Mouse (Mus musculus): Measurements from ENCODE around the gene Dnajb3. TPM values are rescaled to one million over a fixed set of nuclear protein-coding genes. Genes with fewer than 3 reads are reported as not detected.

The Dnajb3 gene
- polyA plus RNA-seq, 1 experiment from 2014 or later = 8.0 TPM

DNA sequence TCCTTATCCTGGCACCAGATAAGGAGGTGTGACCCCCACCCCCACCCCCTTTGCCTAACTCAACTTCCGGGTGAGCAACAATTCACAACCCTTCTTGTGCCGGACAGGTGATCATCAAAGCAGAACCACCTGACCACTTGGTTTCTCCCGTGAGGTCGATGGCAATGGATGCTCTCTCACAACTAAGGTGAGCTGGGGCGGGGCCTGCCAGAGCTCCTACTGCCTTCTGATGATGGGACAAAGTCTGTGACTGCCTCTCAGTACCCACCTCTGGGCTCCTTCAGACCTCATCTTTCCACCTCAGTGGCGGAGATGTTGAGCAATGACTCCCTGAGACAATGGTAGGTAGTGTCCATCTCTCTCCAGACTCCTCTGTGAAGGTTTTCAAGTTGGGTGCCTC is 40.3 kb upstream of the Dnajb3 start:
- Histone ChIP-seq H3K36me3 (ENCODE audit: control insufficient read depth, insufficient read depth, low read length) (no peaks in the 10 kb centered on the region), H3K4me2 (ENCODE audit: low read depth, low read length) (no peak overlapping the region), H3K27ac (ENCODE audit: low read length) (no peak overlapping the region), H3K27me3 (replicated peaks; ENCODE audit: control insufficient read depth, insufficient read depth, low read length) (no peaks in the 10 kb centered on the region), H3K9me3 (ENCODE audit: control insufficient read depth, low read length) (peaks cover 60% of the 10 kb centered on the region), H3K4me3 (ENCODE audit: low read length) (no peak overlapping the region), H3K9ac (ENCODE audit: low read depth, low read length) (no peak overlapping the region), H3K4me1 (ENCODE audit: control insufficient read depth, insufficient read depth, low read length) (no peaks in the 10 kb centered on the region)
- peak; percentile 5; the same call in 1 of the 2 replicates for ATAC-seq
- 77% methylated on average over 6 of the region's 6 CpGs for WGBS

DNA sequence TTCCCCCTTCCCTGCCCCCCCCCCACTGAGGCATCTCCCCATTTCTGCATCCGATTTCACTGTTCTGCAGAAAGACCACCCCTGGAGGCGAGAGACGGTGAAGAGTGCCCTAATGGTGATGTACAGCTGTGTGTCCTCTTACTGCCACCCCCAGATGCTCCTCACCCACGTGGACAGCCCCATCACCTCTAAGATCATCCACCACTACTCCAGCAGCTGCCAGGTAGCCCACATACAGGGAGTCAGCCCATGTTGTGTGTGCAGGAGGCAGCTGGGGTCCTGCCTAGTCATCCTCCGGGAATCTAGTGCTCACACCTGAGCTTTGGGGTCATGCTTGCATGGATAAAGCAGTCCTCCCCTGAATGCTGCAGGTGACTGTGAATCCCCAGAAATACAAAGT is 38.3 kb upstream of the Dnajb3 start:
- Histone ChIP-seq H3K27ac (ENCODE audit: low read length) (no peak overlapping the region), H3K4me1 (ENCODE audit: control insufficient read depth, insufficient read depth, low read length) (no peaks in the 10 kb centered on the region), H3K9ac (ENCODE audit: low read depth, low read length) (no peak overlapping the region), H3K9me3 (ENCODE audit: control insufficient read depth, low read length) (peaks cover 51% of the 10 kb centered on the region), H3K4me3 (ENCODE audit: low read length) (no peak overlapping the region), H3K4me2 (ENCODE audit: low read depth, low read length) (no peak overlapping the region), H3K27me3 (replicated peaks; ENCODE audit: control insufficient read depth, insufficient read depth, low read length) (no peaks in the 10 kb centered on the region), H3K36me3 (ENCODE audit: control insufficient read depth, insufficient read depth, low read length) (no peaks in the 10 kb centered on the region)
- ATAC-seq = no peak
- 65% methylated on average over 5 of the region's 5 CpGs for WGBS

DNA sequence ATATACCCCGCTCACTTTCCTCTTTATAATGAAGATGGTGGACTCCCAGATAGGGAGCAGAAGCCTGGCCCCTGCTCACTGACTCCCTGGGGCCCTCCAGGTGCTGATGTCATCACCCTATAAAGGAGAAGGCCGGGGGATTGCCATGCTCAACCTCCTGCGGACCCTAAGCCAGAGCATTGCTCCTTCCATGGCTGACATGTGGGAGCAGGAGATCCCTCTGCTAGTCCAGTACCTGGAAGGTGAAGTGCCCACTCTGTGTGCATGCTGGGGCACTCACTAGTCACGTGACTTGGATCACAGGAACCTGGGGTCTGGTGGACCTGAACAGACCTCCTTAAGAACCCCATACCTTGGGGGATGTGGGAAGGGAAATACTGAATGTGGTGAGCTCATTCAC is 35.0 kb upstream of the Dnajb3 start:
- ATAC-seq = 0 out of 2 replicates have a peak, but pooled peaks have one; percentile 7
- WGBS = 72% methylated on average over 4 of the region's 4 CpGs
- H3K27me3 ChIP-seq (replicated peaks; ENCODE audit: control insufficient read depth, insufficient read depth, low read length) = no peaks in the 10 kb centered on the region
- no peaks in the 10 kb centered on the region for H3K4me1 ChIP-seq (ENCODE audit: control insufficient read depth, insufficient read depth, low read length)
- H3K4me3 ChIP-seq (ENCODE audit: low read length) = no peak overlapping the region
- peaks cover 66% of the 10 kb centered on the region for H3K9me3 ChIP-seq (ENCODE audit: control insufficient read depth, low read length)
- H3K9ac ChIP-seq (ENCODE audit: low read depth, low read length) = no peak overlapping the region
- no peak overlapping the region for H3K27ac ChIP-seq (ENCODE audit: low read length)
- no peaks in the 10 kb centered on the region for H3K36me3 ChIP-seq (ENCODE audit: control insufficient read depth, insufficient read depth, low read length)
- H3K4me2 ChIP-seq (ENCODE audit: low read depth, low read length) = no peak overlapping the region

DNA sequence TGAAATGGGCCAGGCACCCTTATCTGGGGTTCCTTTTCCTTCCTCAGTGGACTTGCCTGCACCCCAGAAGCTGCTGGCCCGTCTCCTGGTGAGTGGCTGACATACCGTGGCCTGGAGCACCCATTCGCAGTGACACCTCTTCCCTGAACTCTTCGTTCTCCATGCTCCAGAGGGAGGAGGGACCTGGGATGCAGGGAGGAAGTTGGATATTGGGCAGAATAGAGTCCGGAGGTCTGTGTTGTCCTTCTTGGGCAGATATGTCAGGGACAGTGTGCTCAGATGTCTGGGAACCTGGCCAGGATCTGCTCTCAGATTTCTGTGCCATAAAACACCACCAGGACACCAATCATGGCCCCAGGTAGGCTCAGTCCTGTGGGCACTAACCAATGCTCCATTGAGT is 34.5 kb upstream of the Dnajb3 start:
- H3K9ac ChIP-seq (ENCODE audit: low read depth, low read length) = no peak overlapping the region
- no peaks in the 10 kb centered on the region for H3K4me1 ChIP-seq (ENCODE audit: control insufficient read depth, insufficient read depth, low read length)
- 71% methylated on average over 5 of the region's 5 CpGs for WGBS
- peaks cover 67% of the 10 kb centered on the region for H3K9me3 ChIP-seq (ENCODE audit: control insufficient read depth, low read length)
- no peaks in the 10 kb centered on the region for H3K36me3 ChIP-seq (ENCODE audit: control insufficient read depth, insufficient read depth, low read length)
- no peak overlapping the region for H3K4me3 ChIP-seq (ENCODE audit: low read length)
- no peaks in the 10 kb centered on the region for H3K27me3 ChIP-seq (replicated peaks; ENCODE audit: control insufficient read depth, insufficient read depth, low read length)
- no peak for ATAC-seq
- no peak overlapping the region for H3K27ac ChIP-seq (ENCODE audit: low read length)
- no peak overlapping the region for H3K4me2 ChIP-seq (ENCODE audit: low read depth, low read length)

DNA sequence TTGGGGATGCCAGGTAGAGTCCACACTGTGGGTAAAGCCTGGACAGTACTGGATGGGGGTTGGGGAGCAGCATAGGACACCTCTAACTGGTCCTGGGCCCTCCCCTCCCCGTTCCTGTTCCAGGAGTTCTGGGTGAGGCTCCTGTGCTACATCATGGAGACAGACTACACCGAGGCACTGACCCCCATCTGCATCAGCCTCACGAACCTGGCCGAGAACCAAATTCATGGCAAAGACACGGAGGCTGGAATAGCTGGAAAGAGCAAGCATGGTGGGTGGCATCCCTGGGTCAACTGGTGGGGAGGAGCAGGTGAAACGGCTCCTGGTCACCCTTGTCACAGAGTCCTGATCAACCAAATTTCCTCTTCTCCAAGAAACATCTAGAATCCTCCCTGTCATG is 33.2 kb upstream of the Dnajb3 start:
- no peak for ATAC-seq
- H3K4me3 ChIP-seq (ENCODE audit: low read length) = no peak overlapping the region
- no peaks in the 10 kb centered on the region for H3K27me3 ChIP-seq (replicated peaks; ENCODE audit: control insufficient read depth, insufficient read depth, low read length)
- WGBS = 79% methylated on average over 6 of the region's 6 CpGs
- no peak overlapping the region for H3K9ac ChIP-seq (ENCODE audit: low read depth, low read length)
- H3K27ac ChIP-seq (ENCODE audit: low read length) = no peak overlapping the region
- no peaks in the 10 kb centered on the region for H3K4me1 ChIP-seq (ENCODE audit: control insufficient read depth, insufficient read depth, low read length)
- no peak overlapping the region for H3K4me2 ChIP-seq (ENCODE audit: low read depth, low read length)
- peaks cover 67% of the 10 kb centered on the region for H3K9me3 ChIP-seq (ENCODE audit: control insufficient read depth, low read length)
- H3K36me3 ChIP-seq (ENCODE audit: control insufficient read depth, insufficient read depth, low read length) = no peaks in the 10 kb centered on the region

DNA sequence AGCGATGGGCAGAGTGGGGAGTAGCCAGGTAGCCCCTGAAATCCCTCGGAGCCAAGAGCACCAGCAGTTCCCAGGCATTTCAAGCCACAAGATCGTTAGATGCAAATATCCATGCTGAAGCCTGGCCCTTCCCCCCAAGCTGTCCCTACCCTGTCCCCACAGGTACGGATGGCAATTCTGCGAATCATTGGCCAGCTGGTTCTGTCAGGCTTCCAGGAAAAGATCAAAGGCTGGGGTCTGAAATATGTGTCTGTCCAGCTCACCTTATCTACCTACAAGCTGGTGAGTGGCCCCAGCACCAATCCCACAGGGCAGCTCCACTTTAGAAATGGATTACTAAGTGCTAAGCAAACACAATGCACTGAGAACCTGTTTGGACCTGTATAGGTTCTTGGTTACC is 31.7 kb upstream of the Dnajb3 start:
- Histone ChIP-seq H3K27ac (ENCODE audit: low read length) (no peak overlapping the region), H3K36me3 (ENCODE audit: control insufficient read depth, insufficient read depth, low read length) (no peaks in the 10 kb centered on the region), H3K4me2 (ENCODE audit: low read depth, low read length) (no peak overlapping the region), H3K27me3 (replicated peaks; ENCODE audit: control insufficient read depth, insufficient read depth, low read length) (no peaks in the 10 kb centered on the region), H3K4me1 (ENCODE audit: control insufficient read depth, insufficient read depth, low read length) (no peaks in the 10 kb centered on the region), H3K9me3 (ENCODE audit: control insufficient read depth, low read length) (peaks cover 64% of the 10 kb centered on the region), H3K4me3 (ENCODE audit: low read length) (no peak overlapping the region), H3K9ac (ENCODE audit: low read depth, low read length) (no peak overlapping the region)
- ATAC-seq = no peak
- WGBS = 73% methylated on average over 5 of the region's 5 CpGs

DNA sequence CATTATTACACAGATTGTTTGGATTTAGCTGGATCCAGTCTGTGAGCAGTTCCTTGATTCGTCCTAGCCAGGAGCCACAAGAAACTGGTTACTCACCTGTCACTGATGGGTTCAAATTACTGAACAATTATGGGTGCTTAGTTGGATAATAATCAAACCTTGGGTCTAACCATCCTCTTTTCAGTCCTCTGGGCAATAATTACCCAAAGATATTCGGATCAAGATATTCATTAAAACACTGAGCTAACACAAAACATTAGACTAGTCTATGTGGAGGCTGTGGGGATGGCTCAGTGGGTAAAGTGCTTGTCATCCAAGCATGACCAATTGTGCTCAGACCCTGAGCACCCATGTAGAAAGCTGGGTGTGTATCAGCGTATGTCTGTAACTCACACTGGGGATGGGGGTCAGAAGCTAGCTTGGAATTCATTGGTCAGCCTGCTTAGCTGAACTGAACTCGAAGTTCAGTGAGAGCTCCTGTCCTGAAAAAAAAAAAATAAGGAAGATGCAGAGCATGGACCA is 30.4 kb upstream of the Dnajb3 start:
- Histone ChIP-seq H3K27me3 (replicated peaks; ENCODE audit: control insufficient read depth, insufficient read depth, low read length) (no peaks in the 10 kb centered on the region), H3K27ac (ENCODE audit: low read length) (no peak overlapping the region), H3K9ac (ENCODE audit: low read depth, low read length) (no peak overlapping the region), H3K36me3 (ENCODE audit: control insufficient read depth, insufficient read depth, low read length) (no peaks in the 10 kb centered on the region), H3K4me3 (ENCODE audit: low read length) (no peak overlapping the region), H3K9me3 (ENCODE audit: control insufficient read depth, low read length) (peaks cover 68% of the 10 kb centered on the region), H3K4me2 (ENCODE audit: low read depth, low read length) (no peak overlapping the region), H3K4me1 (ENCODE audit: control insufficient read depth, insufficient read depth, low read length) (no peaks in the 10 kb centered on the region)
- no peak for ATAC-seq
- 60% methylated on average over 4 of the region's 4 CpGs for WGBS

DNA sequence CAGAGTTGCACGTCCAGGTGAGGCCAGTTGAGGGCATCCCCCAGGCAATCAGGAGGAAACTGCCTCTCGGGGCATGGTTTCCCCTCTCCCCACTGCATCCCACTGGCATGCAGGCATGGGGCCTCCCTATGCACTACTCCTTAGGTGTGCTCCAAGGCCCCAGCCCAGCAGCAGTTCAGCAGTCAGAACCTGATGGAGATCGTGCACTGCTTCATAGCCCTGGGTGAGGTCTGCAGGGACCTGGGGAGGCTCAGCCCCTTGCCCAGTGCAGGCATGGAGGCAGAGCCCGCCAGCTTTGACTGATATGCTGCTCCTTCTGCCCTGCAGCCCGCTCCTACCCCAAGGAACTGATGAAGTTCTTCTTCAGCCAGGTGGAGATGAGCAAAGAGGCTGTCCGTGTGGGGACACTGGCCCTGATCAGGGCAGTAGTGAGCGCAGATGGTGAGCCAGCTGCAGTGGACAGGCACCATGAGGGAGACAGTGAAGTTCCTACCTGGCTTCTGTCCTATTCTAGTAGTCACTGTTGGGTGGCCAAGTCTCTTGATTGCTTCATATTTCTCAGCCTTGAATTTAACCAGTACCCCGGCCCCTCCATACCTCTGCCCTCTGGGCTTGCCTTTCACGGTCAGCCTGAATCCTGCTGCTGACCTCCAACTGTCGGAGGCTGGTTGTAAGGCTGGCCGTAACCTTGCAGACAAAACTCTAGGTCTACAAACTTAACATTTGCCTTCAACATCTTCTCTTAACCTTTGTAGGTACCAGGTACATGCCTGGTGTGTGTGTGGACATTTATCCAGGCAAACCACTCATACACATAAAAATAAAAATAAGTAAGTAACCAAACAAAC is 29.7 kb upstream of the Dnajb3 start:
- ATAC-seq = no peak
- no peak overlapping the region for H3K9ac ChIP-seq (ENCODE audit: low read depth, low read length)
- H3K36me3 ChIP-seq (ENCODE audit: control insufficient read depth, insufficient read depth, low read length) = no peaks in the 10 kb centered on the region
- no peaks in the 10 kb centered on the region for H3K27me3 ChIP-seq (replicated peaks; ENCODE audit: control insufficient read depth, insufficient read depth, low read length)
- no peak overlapping the region for H3K27ac ChIP-seq (ENCODE audit: low read length)
- no peaks in the 10 kb centered on the region for H3K4me1 ChIP-seq (ENCODE audit: control insufficient read depth, insufficient read depth, low read length)
- H3K4me2 ChIP-seq (ENCODE audit: low read depth, low read length) = no peak overlapping the region
- no peak overlapping the region for H3K4me3 ChIP-seq (ENCODE audit: low read length)
- peaks cover 72% of the 10 kb centered on the region for H3K9me3 ChIP-seq (ENCODE audit: control insufficient read depth, low read length)
- WGBS = 63% methylated on average over 11 of the region's 11 CpGs

DNA sequence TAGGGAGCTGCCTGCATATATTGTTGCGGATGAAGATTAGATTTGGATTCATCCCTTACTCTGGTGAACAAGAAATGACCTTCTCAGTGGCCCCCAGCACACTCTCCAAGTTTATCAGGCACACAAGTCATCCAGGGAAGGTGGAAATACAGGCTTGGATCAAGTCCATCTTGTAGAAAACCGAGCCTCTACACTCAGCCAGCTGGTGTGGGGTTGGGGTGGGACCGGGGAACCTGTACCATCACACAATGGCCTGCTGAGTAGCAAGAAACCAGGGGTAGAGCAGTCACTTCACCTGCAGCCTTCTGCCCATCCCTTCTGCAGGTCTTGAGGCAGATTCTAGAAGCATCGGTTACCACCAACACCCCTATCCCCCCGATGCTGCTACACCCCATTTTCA is 29.1 kb upstream of the Dnajb3 start:
- H3K9me3 ChIP-seq (ENCODE audit: control insufficient read depth, low read length) = peaks cover 78% of the 10 kb centered on the region
- no peak for ATAC-seq
- H3K9ac ChIP-seq (ENCODE audit: low read depth, low read length) = no peak overlapping the region
- H3K36me3 ChIP-seq (ENCODE audit: control insufficient read depth, insufficient read depth, low read length) = no peaks in the 10 kb centered on the region
- no peak overlapping the region for H3K27ac ChIP-seq (ENCODE audit: low read length)
- WGBS = 44% methylated on average over 5 of the region's 5 CpGs
- H3K4me1 ChIP-seq (ENCODE audit: control insufficient read depth, insufficient read depth, low read length) = no peaks in the 10 kb centered on the region
- H3K4me2 ChIP-seq (ENCODE audit: low read depth, low read length) = no peak overlapping the region
- no peaks in the 10 kb centered on the region for H3K27me3 ChIP-seq (replicated peaks; ENCODE audit: control insufficient read depth, insufficient read depth, low read length)
- no peak overlapping the region for H3K4me3 ChIP-seq (ENCODE audit: low read length)

DNA sequence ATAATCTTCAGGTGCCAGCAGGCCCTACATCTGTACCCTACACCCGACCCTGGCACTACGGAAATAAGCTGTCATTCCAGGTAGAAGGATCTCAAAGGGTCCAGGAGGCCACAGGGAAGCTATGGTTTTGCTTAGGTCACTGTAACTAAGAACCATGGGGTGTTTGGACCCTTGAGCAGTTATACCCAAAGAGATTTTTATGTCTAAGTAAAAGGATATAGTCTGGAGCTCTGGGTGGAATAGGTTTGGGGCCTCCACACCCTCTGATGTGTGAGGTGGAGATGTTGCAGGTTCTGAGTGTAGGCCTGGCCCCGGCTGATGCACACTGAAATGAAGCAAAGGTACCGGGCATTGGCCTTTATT is 28.6 kb upstream of the Dnajb3 start:
- Histone ChIP-seq H3K9me3 (ENCODE audit: control insufficient read depth, low read length) (peaks cover 77% of the 10 kb centered on the region), H3K27ac (ENCODE audit: low read length) (no peak overlapping the region), H3K9ac (ENCODE audit: low read depth, low read length) (no peak overlapping the region), H3K4me3 (ENCODE audit: low read length) (no peak overlapping the region), H3K36me3 (ENCODE audit: control insufficient read depth, insufficient read depth, low read length) (no peaks in the 10 kb centered on the region), H3K4me1 (ENCODE audit: control insufficient read depth, insufficient read depth, low read length) (no peaks in the 10 kb centered on the region), H3K27me3 (replicated peaks; ENCODE audit: control insufficient read depth, insufficient read depth, low read length) (no peaks in the 10 kb centered on the region), H3K4me2 (ENCODE audit: low read depth, low read length) (no peak overlapping the region)
- ATAC-seq = no peak
- WGBS = 68% methylated on average over 4 of the region's 4 CpGs
